Mouse (Mus musculus): ENCODE data around the gene Olfr1082.
"Not testable (repeated sequence)": the region's sequence is repeated elsewhere in the genome, so short reads cannot be mapped to it uniquely, and the experiment has no call there.

The Olfr1082 gene

DNA sequence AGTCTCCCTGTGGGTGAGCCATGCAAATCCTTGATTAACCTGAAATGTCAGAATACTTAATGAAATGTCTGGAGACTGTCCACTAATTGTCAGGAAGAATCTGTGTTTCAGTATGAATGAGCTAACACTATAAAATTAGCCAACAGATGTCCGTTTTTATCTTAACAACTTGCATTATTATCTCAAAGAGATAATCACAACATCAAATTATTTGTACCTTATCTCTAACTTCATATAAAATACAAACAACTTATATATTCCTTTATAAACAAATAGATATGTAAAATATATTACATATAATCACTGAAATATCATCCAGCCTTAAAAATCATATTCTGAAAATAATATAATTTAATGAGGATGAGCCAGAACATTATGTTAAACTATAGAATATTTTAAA, at the start of gene Olfr1082:
Gene Olfr1082 (minus strand): TSS at position 101 of the 400 bp plus-strand sequence.
- not testable (repeated sequence) for DNase-seq

DNA sequence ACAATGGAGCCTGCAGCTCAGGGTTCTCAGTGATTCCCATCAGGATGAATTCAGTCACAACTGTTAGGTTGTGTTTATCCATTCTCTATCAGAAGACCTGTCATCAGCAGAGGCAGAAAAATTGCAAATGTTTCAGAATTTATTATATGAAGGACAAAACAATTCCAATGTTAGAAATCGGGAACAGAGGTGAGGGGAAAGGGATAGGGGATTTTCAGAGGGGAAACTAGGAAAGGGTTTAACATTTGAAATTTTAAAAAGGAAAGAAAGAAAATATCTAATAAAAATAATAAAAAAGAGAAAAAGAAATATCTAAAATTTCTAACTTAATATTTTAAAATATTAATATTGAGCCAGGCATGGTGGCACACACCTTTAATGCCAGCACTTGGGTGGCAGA, 40.9 kb upstream of the Olfr1082 start, which contains the start of gene Olfr1084:
Gene Olfr1084 (minus strand): TSS at position 101 of the 400 bp plus-strand sequence.
- not testable (repeated sequence) for DNase-seq

DNA sequence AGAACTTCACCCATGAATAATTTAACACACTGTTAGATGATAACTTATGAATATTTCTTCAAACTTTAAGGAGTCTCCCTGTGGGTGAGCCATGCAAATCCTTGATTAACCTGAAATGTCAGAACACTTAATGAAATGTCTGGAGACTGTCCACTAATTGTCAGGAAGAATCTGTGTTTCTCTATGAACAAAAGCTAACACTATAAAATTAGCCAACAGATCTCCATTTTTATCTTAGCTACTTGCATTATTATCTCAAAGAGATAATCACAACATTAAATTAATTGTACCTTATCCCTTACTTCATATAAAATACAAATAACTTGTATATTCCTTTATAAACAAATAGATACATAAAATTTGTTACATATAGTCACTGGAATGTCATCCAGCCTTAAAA, 40.6 kb downstream of the Olfr1082 start, which contains the start of gene Olfr1080:
Gene Olfr1080 (minus strand): TSS at position 101 of the 400 bp plus-strand sequence.
- not testable (repeated sequence) for DNase-seq

Data from cerebellum, postnatal 36 days (tissue).